Comparison of ENCODE assay signal across 9 mouse cellular contexts in the genomic region with DNA sequence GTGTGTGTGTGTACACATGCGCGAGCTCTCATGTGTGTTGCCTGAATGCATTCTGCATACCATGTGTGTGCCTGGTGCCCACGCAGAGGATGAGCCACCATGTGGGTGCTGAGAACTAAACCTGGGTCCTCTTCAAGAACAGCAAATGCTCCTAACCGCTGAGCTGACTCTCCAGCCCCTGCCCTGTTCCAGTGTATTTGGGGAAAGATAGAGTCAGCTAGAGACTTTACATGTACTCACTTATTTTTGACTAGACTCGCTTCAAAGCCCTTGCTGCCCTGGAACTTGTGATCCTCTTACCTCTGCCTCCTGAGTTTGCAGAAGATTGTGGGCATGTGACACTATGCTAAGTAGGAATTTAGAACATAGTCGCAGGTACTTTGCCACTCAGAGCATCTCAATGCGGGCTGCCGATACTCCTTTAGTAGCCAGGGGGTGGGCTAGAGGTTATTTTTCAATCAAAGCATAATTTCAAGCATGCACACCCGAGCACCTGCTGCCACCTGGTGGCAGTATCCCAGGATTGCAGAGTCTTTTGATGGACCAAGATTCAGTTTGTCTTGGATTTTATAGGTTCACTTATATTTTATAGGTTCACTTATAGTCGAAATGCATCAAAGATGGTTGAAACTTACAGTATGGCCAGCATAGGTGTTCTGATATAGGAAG. TPM values are rescaled to one million over a fixed set of nuclear protein-coding genes. Genes with fewer than 3 reads are reported as not detected.
DNase-seq lines count a peak whose midpoint lies in the region; ATAC-seq lines count a peak whose summit lies in the region.
"Had no signal": no experiment of that assay in that cellular context is flagged by ENCODE, and none has a peak within 500 bp of the region (broad histone marks: within the 10 kb centered on the region; RNA-seq: fewer than 3 reads in every experiment).

No protein-coding gene starts in this region.

- peaks cover 18% of the 10 kb centered on the region for H3K4me1 ChIP-seq in heart, embryonic 10.5 days
- H3K4me1 ChIP-seq in midbrain, embryonic 14.5 days (ENCODE audit: control insufficient read depth, insufficient read depth, low read length): peaks cover 17% of the 10 kb centered on the region
- H3K4me1 ChIP-seq in midbrain, embryonic 13.5 days (replicated peaks): peaks cover 29% of the 10 kb centered on the region
- H3K4me1 ChIP-seq in embryonic facial prominence, embryonic 14.5 days (ENCODE audit: control insufficient read depth, insufficient read depth, low read length): peaks cover 10% of the 10 kb centered on the region
- H3K4me1 ChIP-seq in forebrain, embryonic 10.5 days: peaks cover 23% of the 10 kb centered on the region

- no peak overlapping the region for H3K4me2 ChIP-seq in midbrain, embryonic 14.5 days (ENCODE audit: low read length)
- H3K4me2 ChIP-seq in midbrain, embryonic 13.5 days (replicated peaks): no peak overlapping the region
- H3K4me2 ChIP-seq in embryonic facial prominence, embryonic 14.5 days (ENCODE audit: low read depth, low read length): no peak overlapping the region
- H3K4me2 ChIP-seq: neural tube, embryonic 13.5 days had no signal

- DNase-seq in heart, adult 11 months: peak; percentile 76
- DNase-seq in heart, embryonic 10.5 days (ENCODE audit: low spot score): no peak
- peak; percentile 87 for DNase-seq in midbrain, embryonic 14.5 days
- peak; percentile 66 for DNase-seq in adrenal gland, postnatal 10 days
- DNase-seq in embryonic facial prominence, embryonic 14.5 days (ENCODE audit: low spot score): peak; percentile 47
- DNase-seq in naive thymus-derived CD4-positive, alpha-beta T cell, adult 2 months (ENCODE audit: low read depth): peak; percentile 81
- DNase-seq in forebrain, embryonic 10.5 days (ENCODE audit: extremely low spot score, low spot score): no peak

- H3K9ac ChIP-seq in midbrain, embryonic 14.5 days (replicated peaks; ENCODE audit: low read length): no peak overlapping the region
- H3K9ac ChIP-seq in midbrain, embryonic 13.5 days (replicated peaks): no peak overlapping the region
- H3K9ac ChIP-seq in embryonic facial prominence, embryonic 14.5 days (ENCODE audit: low read depth, low read length): no peak overlapping the region
- H3K9ac ChIP-seq: neural tube, embryonic 13.5 days had no signal

- no peak overlapping the region for H3K4me3 ChIP-seq in heart, embryonic 10.5 days
- H3K4me3 ChIP-seq in midbrain, embryonic 14.5 days (replicated peaks; ENCODE audit: low read depth, low read length): no peak overlapping the region
- H3K4me3 ChIP-seq in midbrain, embryonic 13.5 days (replicated peaks): no peak overlapping the region
- H3K4me3 ChIP-seq in embryonic facial prominence, embryonic 14.5 days (ENCODE audit: low read depth, low read length): no peak overlapping the region
- H3K4me3 ChIP-seq in forebrain, embryonic 10.5 days: no peak overlapping the region
- H3K4me3 ChIP-seq: neural tube, embryonic 13.5 days had no signal

- 52% methylated on average over 10 of the region's 10 CpGs for WGBS in heart, embryonic 10.5 days
- 50% methylated on average over 10 of the region's 10 CpGs for WGBS in midbrain, embryonic 14.5 days
- WGBS in midbrain, embryonic 13.5 days: 54% methylated on average over 10 of the region's 10 CpGs
- WGBS in embryonic facial prominence, embryonic 14.5 days: 48% methylated on average over 10 of the region's 10 CpGs
- WGBS in forebrain, embryonic 10.5 days: 57% methylated on average over 10 of the region's 10 CpGs

- peaks cover 14% of the 10 kb centered on the region for H3K36me3 ChIP-seq in heart, embryonic 10.5 days
- peaks cover 9% of the 10 kb centered on the region for H3K36me3 ChIP-seq in midbrain, embryonic 14.5 days (ENCODE audit: control insufficient read depth, insufficient read depth, low read length)
- H3K36me3 ChIP-seq in midbrain, embryonic 13.5 days: peaks cover 21% of the 10 kb centered on the region
- peaks cover 19% of the 10 kb centered on the region; the same call in 1 of the 2 replicates for H3K36me3 ChIP-seq in embryonic facial prominence, embryonic 14.5 days (ENCODE audit: control insufficient read depth, insufficient read depth, low read length)
- peaks cover 36% of the 10 kb centered on the region for H3K36me3 ChIP-seq in forebrain, embryonic 10.5 days (replicated peaks)

- ATAC-seq in midbrain, embryonic 14.5 days (ENCODE audit: low FRiP score, low TSS enrichment): no peak
- no peak for ATAC-seq in midbrain, embryonic 13.5 days
- ATAC-seq in embryonic facial prominence, embryonic 14.5 days (ENCODE audit: low read depth): no peak

- no peaks in the 10 kb centered on the region for H3K27me3 ChIP-seq in heart, embryonic 10.5 days (ENCODE audit: insufficient read depth, poor library complexity, severe bottlenecking)
- no peaks in the 10 kb centered on the region for H3K27me3 ChIP-seq in midbrain, embryonic 14.5 days (ENCODE audit: control insufficient read depth, insufficient read depth, low read length)
- H3K27me3 ChIP-seq in midbrain, embryonic 13.5 days: no peaks in the 10 kb centered on the region
- no peaks in the 10 kb centered on the region for H3K27me3 ChIP-seq in embryonic facial prominence, embryonic 14.5 days (replicated peaks; ENCODE audit: control insufficient read depth, insufficient read depth, low read length)
- no peaks in the 10 kb centered on the region for H3K27me3 ChIP-seq in forebrain, embryonic 10.5 days (ENCODE audit: poor library complexity, severe bottlenecking)
- H3K27me3 ChIP-seq: neural tube, embryonic 13.5 days had no signal

- H3K27ac ChIP-seq in heart, embryonic 10.5 days: no peak overlapping the region
- no peak overlapping the region for H3K27ac ChIP-seq in midbrain, embryonic 14.5 days (replicated peaks; ENCODE audit: low read depth, low read length)
- H3K27ac ChIP-seq in midbrain, embryonic 13.5 days: no peak overlapping the region
- no peak overlapping the region for H3K27ac ChIP-seq in embryonic facial prominence, embryonic 14.5 days (replicated peaks; ENCODE audit: low read depth, low read length)
- no peak overlapping the region for H3K27ac ChIP-seq in forebrain, embryonic 10.5 days
- H3K27ac ChIP-seq: neural tube, embryonic 13.5 days had no signal

- H3K9me3 ChIP-seq in heart, embryonic 10.5 days: no peaks in the 10 kb centered on the region
- 0 out of 2 replicates have a peak, but pooled peaks cover 2% of the 10 kb centered on the region for H3K9me3 ChIP-seq in midbrain, embryonic 14.5 days (ENCODE audit: control insufficient read depth, low read length)
- H3K9me3 ChIP-seq in midbrain, embryonic 13.5 days: no peaks in the 10 kb centered on the region
- H3K9me3 ChIP-seq in embryonic facial prominence, embryonic 14.5 days (ENCODE audit: control insufficient read depth, low read length): 0 out of 2 replicates have a peak, but pooled peaks cover 5% of the 10 kb centered on the region
- peaks cover 10% of the 10 kb centered on the region; the same call in 1 of the 2 replicates for H3K9me3 ChIP-seq in forebrain, embryonic 10.5 days

RNA-seq across cellular contexts. Expression of a gene that starts 25.2 kb away (rescaled TPM):
- polyA plus RNA-seq in heart, embryonic 10.5 days (2016; fragmentation: Nextera tagmentation; extraction: Ambion mirVana): 19.1 and 23.3 TPM in 2 replicates
- polyA plus RNA-seq in midbrain, embryonic 14.5 days (2014; fragmentation: Nextera tagmentation; extraction: Ambion mirVana): 104 and 117 TPM in 2 replicates
- polyA plus RNA-seq in midbrain, embryonic 13.5 days (2015; fragmentation: Nextera tagmentation; extraction: Ambion mirVana): 41.9 and 61.9 TPM in 2 replicates
- total RNA-seq in adrenal gland, postnatal 10 days (2021): 10 to 100 TPM; 72.7 to 95.7 TPM
- polyA plus RNA-seq in embryonic facial prominence, embryonic 14.5 days (2014; fragmentation: Nextera tagmentation; extraction: Ambion mirVana): 51.4 and 52.0 TPM in 2 replicates
- 17.8 and 21.4 TPM in 2 replicates for polyA plus RNA-seq in forebrain, embryonic 10.5 days (2016; fragmentation: Nextera tagmentation; extraction: Ambion mirVana)

Comparison
In these comparisons a context has a peak if more than half of its experiments do, and no peak if none do; other contexts are left out.
1. DNase-seq: peak in heart, adult 11 months (single experiment), midbrain, embryonic 14.5 days (single experiment), adrenal gland, postnatal 10 days (single experiment), embryonic facial prominence, embryonic 14.5 days (single experiment) and naive thymus-derived CD4-positive, alpha-beta T cell, adult 2 months (single experiment); none in heart, embryonic 10.5 days (single experiment) and forebrain, embryonic 10.5 days (single experiment).